Mouse (Mus musculus) testis, postnatal 10 days (tissue): ENCODE data around the gene Hpca.
A peak's percentile ranks its signal among the peaks of the same experiment; 100 is the strongest.

ENCODE experiments used
- DNase-seq: peaks from one replicate; pipeline ENCODE4 v3.0.0; 2021; ENCODE audit warnings: low spot score

Hpca gene

GRCm38 (mm10) chr4:129121569-129122086 lies at the start of gene Hpca:
TSS of gene Hpca (minus strand) at chr4:129122036.
- no peak for DNase-seq

DNA sequence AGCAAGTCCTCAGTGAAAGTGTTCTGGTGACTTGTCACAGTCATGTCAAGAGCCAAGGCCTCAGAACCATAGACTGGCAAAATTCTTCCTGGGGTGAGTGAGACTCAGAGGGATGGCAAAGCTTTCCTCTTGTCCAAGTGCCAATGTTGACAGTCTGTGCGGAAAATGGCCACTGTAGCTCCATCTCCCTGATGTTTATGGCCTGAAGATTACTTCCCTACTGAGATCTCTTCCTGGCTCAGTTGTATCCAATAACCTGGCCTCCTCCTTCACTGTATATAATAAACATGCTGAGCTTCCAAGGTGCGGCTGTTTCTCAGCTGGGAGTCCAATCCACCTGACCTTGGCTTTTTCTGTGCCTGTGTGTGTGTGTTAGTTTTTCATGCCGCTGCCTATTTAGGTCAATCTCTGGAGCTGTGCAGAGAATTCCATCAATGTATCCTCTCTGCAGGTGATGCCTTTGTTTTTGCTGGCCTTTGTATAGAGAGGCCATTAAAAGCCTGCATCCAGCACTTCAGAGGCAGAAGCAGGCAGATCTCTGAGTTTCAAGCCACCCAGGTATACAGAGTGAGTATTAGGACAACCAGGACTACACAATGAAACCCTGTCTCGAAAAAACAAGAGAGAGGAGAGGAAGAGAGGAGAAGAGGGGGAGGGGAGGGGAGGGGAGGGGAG lies 39.9 kb upstream of the Hpca start:
- no peak for DNase-seq

GRCm38 (mm10) chr4:129161076-129161475 lies 39.2 kb upstream of the Hpca start:
- DNase-seq = no peak

DNA sequence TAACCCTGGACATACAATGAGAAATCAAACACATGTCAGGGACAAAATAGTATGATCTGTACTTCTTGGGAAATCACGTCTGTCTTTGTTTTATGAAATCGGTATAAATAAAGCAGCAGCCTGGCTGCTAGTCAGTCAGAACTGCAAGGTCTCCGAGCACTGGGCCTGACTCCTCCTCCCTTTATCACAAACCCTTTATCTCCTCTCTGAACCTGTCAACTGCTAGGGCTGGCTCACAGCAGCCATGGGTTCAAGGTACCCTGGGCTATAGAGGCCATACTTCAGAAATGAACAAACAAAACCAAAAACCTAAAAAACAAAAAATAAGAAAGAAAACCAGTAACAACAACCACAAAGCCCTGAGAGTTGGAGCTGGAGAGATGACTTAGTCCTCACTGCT lies 36.7 kb upstream of the Hpca start:
- no peak for DNase-seq

GRCm38 (mm10) chr4:129157541-129157940 lies 35.7 kb upstream of the Hpca start:
- DNase-seq = no peak

- no peak for DNase-seq
Observed at GRCm38 (mm10) chr4:129151276-129151811, 29.5 kb upstream of the Hpca start.

GRCm38 (mm10) chr4:129149321-129149720 lies 27.5 kb upstream of the Hpca start:
- DNase-seq = no peak

- DNase-seq = no peak
Observed at GRCm38 (mm10) chr4:129147552-129148103, 25.8 kb upstream of the Hpca start.

DNA sequence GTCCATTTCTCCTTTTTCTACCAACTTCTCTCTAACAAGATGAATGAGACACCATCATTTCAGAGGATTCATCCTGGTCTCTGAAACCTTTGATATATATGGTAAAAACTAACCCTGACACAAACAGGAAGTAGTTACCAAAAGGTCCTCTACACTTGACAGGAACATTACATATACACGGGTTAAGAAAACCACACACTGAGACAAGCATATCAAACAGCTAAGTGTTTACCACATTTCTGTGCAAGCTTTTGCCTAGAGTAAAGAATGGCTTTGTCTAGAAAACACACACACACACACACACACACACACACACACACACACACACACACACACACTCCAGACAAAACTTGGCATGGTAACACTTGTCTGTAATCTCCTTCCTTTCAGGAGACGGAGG lies 24.6 kb upstream of the Hpca start:
- DNase-seq = no peak

DNA sequence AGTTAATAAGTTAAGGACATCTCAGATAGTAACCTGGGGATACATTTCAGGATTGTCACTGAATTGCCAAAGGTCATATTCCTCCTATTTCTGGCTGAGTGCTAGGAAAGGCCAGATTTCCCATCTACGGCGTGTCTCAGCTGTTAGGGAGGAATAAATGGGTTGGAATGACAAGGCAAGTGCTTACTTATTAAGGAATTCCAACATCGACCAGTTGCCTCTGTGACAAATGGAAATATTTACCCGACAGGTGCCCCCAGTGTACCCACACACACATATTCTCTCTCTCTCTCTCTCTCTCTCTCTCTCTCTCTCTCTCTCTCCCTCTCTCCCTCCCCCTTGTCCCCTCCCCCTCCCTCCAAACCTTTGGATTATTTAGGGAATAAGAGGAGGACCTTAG lies 24.1 kb upstream of the Hpca start:
- DNase-seq = no peak

GRCm38 (mm10) chr4:129145411-129145810 lies 23.6 kb upstream of the Hpca start:
- no peak for DNase-seq

DNA sequence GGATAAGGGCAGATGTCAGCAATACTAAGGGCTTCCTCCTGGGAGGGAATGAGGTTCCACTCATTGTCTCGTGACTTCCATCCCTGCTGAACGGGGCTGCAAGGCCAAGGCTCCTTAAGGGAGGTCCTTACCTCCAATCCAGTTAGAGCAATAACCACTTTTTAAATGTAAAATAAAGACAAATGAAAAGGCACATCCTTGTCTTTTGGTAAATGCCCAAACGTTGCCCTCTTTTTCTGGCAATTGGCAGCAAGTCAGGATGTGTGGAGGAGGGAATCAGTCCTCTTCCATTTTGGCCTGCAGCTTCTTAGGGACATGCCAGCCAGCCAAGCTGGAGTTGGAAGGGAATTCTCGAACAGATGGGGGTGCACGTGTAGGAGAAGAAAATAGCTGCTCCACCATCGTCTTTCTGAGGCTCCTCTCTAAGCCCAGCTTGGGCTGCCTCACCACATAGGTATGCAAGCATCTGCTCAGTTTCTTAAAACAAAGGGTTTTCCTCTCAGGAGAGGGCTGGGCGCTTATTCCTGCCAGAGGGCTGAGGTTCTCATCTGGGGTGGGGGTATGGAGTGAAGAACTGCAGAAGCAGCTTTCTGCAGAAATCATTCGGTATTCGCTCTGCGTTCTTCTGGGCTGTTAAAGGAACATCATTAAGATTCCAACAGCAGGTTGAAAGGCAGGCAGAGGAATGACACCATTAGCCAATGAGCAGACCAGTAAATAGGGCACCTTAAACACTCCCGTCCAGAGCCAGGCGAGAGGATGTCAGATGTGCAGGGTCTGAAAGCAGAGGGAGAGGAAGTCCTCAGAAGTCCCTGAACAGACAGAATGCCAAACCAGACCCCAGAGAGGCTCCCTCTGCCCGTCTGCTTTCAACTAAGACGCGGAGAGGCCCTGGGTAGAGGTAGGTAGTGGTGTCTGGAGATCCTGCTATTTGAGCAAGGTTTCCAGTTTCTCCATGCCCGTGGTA lies 22.8 kb upstream of the Hpca start:
- peak; percentile 57 for DNase-seq

GRCm38 (mm10) chr4:129143509-129143908 lies 21.7 kb upstream of the Hpca start:
- DNase-seq = no peak

DNA sequence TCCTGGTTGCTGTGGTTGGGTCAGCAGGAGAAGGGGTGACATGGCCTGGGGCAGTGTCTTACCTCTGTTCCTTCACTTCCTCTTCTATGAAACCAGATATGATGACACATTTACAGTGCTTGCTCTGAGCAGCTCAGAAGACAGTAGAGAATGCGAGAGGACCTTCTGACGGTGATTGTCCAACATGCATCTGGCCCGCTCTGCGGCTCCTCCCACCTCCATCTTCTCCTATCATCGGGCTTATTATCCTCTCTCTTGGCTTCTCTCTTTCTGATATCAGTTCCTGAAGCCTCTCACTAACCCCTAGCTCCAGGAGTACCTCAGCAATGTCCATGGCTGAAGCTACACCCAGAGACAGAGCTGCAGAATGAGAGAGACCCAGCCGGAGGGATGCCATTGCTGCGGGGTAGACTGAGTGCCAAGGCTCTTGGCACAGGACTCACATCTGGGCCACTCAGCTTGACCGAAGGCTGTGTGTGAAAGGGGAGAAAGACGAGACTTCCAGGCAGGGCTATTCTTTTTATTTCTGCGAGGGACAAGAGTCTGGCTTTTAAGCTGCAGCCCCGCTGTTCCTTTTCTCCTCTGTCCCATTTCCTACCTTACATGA lies 20.7 kb upstream of the Hpca start:
- no peak for DNase-seq

GRCm38 (mm10) chr4:129141560-129142438 lies 20.0 kb upstream of the Hpca start:
- no peak for DNase-seq

- DNase-seq = no peak
Observed at GRCm38 (mm10) chr4:129140808-129141207, 19.0 kb upstream of the Hpca start.

DNA sequence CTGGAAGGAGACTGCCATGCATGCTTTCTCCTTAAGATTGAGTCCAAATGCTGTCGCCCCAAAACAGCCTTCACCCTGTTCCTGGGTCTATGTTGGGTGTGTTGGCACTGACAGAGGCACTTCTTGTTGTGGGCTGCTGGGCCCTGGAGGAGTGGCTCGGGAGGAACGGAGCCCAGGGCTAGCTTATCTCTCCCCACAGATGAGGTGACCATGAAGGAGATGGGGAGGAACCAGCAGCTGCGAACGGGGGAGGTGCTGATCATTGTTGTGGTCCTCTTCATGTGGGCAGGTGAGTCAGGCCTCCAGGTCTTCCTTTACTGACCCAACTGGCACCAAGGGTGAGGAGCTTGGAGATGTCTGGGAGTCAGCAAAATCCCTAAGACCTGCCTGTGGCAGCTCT lies 17.8 kb upstream of the Hpca start:
- DNase-seq = no peak

DNA sequence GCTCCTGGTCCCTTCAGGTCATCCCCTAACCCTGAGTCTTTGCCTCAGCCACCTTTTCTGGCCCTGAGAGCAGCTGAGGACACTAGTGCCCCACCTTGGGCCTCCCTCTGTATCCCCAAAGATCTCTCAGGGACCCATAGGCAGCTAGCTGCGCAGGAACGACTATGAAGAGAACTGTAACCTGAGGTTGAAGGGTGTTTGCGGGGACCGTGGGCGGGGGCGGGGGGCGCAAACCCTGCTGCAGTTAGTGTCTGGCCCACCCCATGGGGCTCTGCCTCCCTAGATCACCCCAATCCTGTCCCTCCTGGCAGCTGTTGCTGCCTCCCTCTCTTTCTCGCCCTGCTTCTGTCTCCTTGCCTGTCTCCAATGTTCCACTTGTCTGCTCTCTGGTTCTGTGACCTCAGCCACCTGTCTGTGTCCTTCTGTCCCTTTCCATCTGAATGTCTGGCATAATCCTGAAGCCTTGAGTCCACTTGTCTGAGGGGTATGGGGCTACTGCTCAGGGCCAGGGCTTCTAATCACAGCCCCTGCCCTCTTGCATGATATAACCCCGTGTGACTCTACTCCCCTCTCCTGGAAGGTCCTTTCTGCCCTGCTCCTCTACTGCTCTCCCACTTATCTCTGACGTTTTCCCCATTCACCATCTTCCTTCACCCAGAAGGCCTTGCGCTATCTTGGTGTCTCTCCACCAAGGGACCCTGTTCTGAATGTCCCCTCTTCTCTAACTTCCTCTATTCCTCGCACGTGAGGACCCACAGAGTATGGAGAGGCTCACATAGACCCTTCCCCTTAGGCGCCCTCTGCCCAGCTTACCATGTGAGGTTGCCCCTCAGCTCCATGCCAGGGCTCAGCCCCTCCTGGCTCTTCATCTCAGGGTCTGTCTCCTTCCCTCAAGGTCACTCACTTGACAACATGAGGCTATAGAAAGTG lies 15.8 kb upstream of the Hpca start:
- no peak for DNase-seq

DNA sequence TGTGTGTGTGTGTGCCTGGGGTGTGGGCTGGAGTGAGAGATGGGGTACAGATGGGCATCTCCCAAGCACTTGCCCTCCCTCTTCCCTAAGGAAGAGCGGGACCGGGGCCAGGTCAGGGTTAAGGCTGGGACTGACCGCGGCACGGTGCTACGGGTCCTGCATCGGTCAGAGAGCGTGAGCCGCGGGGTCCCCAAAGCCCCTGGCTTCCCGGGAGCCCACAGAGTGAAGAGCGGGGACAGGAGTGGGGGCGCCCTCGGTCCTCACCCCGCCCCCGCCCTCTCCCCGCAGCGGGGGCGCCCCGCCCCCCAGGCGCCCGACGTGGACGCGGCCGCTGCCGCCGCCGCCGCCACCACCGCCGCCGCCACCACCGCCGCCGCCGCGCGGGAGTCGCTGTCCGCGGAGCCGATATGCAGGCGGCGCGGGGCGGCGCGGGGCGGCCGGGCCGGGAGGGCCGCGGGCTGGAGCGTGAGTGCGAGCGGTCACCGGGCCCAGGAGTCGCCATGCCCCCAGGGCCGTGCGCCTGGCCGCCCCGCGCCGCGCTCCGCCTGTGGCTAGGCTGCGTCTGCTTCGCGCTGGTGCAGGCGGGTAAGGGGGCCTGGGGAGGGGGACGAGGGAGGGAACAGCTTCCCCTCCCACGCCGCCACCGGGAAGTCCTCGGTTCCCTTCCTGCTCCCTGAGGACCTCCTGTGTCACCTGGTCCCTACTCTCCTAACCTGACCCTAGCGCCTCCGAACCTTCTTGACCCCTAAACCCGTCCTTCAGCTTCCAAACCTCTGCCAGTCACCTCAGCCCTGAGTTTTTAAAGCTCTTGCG lies 14.9 kb upstream of the Hpca start, which contains the start of gene Fndc5:
Gene Fndc5, plus strand, starts transcription at position 421 of the 813 bp plus-strand sequence.
- DNase-seq = peak; percentile 62
